Mouse (Mus musculus) embryonic fibroblast, embryonic 13.5 days (primary cell): ENCODE measurements around the gene Gprc5c.

Experiments
- CTCF ChIP-seq: IDR thresholded peaks from 2 replicates; pipeline ENCODE4 v1.5.1; 2011; ENCODE audit warnings: mild to moderate bottlenecking, control low read depth, low read length, moderate library complexity, borderline replicate concordance; ENCODE audit not compliant: insufficient read depth
- POLR2A ChIP-seq: IDR thresholded peaks from 2 replicates; pipeline ENCODE4 v1.6.1; 2011; ENCODE audit warnings: low read depth, mild to moderate bottlenecking, control low read depth, low read length, moderate library complexity

- TF ChIP-seq CTCF: no peak
- no peak for TF ChIP-seq POLR2A
Observed at GRCm38 (mm10) chr11:114863918-114864420, 13.0 kb downstream of the Gprc5c start.
